Mouse (Mus musculus) R1 (cell line): ENCODE results near the gene Add2.

Experiments
- DNase-seq: peaks from one replicate; pipeline ENCODE4 v3.0.0-alpha.2; 2018; ENCODE audit warnings: low read depth, low spot score

The Add2 gene

DNA sequence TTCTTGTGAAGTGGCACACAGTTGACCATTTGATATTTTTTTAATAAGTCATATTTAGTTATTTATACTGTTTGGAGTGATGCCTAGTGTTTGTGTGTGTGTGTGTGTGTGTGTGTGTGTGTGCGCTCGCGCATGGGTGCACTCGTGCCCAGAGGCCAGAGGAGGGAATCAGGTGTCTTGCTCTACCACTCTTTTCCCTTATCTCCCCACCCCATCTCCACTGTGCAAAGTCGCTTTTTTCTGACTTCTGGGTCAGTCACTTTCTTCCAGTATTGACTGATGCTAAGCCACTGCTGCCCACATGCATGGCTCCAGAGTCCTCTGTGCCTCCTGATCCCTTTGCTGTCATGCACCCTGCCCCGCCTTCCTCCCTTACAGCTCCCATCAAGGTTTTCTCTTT, 112.8 kb downstream of the Add2 start:
- DNase-seq = no peak

DNA sequence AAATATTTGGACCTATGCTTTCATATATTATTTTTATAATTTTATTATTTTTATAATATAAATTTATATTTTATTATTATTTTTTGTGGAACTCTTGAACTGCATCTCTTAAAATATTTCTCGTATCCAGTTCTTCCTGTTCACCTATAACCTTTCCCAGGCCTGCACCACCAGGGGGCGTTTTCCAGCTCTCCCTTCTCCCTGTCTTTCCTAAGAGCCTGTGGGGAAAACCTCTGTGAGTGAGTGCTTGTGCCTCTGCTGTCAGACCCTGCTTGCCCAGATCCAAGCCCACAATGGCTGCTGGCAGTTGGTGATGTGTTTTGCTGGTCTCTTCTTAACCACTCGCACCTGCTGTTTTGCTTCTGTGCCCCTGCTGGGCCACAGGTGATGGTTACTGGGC, 113.3 kb downstream of the Add2 start:
- peak; percentile 82 for DNase-seq

DNA sequence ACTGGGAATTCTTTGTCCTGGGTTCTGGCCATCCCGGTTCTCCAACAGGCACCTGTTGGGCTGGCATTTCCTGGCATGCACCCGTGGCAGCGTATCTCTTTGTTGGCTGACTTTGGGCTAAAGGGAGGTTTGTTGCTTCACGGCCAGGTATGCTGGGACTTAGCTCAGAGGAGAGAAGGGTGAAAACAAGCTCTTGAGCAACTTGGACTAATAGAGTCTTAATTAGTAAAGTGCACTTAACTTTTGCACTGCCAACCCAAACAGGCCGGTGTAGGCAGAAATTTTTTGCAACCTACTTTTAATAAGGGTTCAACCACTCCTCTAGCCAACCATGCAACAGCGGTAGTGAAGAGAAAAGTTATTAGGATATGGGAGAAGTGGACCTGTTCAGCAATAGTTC, 116.5 kb downstream of the Add2 start:
- no peak for DNase-seq

DNA sequence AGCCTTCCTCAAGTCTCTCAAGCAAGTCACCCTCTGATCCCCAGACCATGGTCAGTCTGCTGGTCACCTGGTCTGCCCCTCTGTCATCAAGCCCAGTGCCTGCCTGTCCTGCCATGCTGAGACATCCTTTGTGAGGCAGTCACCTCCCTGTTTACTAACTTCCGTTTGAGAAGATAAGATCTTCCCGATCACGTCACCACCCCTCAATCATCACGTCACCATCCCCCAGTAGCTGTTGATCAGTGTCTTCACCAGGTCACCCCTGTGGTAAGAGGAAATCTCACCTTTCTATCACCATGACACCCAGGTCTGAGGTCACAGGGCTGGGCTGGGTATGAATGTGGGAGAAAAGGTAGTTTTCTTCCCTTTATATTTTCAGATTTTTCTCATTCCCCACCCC, 120.0 kb downstream of the Add2 start:
- no peak for DNase-seq

DNA sequence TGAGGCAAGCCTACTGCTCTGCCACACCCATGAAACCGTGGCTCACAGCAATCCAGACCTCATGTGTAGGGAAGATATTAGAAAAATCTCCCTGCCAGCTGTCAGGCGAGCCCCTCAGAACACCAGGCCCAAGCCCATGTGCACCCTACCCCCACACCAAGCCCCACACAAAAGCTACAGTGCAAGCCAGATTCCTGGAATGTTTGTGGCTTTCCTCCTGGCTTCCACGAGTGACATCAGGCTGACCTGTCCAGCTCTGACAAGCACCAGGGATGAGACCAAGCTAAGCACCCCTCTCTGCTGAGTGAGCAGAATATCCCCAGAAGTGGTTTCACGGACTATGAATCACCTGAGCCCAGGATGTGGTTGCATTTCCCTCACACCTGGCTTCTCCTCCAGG, 120.5 kb downstream of the Add2 start:
- DNase-seq = no peak

DNA sequence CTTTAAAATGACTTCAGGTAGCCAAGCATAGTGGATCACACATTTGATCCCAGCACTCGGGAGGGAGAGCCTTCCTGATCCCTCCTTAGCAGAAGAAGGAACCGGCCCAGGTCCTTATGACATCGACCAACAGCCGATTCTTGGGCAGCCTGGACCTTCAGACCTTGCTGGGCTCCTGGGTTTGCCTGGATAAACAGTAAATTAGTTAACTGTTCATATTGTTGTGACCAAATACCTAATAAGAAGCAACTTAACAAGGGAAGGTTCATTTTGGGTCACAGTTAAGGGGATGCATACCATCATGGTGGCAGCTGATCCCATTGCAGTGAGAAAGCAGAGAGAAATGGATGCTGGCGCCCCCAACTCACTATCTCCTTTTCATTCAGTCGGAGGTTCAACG, 124.2 kb downstream of the Add2 start:
- DNase-seq = no peak

DNA sequence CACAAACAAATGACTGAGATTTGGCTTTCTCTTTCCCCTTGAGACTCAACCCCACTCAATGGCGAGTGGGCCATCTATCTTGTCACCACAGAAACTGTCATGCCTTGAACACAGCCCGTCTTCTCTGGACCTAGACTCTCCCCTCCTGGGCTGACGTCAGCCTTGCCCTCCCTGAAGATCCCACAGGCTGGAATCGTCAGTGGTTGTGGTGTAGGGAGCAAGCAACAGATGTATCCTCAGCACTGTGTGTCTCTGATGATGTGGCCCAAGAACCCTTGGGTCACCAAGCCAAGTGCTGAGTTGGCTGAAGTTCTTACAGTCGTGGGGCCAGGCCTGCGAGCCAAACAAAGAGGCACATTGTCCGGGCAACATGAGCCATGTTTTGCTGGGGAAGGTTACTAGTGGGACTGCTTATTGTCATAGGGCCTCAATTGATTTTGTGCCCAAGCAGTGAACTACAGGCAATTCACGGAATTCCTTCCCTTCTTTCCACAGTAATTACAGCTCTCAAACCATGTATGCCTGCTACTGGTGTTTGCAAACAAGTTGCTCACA, 125.0 kb downstream of the Add2 start:
- DNase-seq = no peak

DNA sequence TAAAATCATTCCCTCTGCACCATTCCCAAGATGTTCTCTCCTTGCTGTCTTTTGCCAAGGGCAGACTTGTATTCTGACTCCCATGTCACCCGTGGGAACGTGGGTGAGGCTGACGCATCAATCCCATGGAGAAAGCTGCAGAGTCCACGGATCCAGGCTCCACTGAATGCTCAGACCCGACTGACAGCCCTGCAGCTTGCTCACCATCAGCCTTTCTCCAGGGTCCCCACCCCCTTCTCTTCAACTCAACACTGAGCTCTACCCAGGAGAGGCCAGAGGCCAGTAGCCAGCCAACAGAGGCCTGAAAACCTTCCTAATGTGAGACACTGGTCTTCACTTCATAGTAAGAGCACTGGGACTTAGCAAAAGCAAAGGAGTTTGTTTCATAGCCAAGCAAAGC, 125.5 kb downstream of the Add2 start:
- DNase-seq = no peak

DNA sequence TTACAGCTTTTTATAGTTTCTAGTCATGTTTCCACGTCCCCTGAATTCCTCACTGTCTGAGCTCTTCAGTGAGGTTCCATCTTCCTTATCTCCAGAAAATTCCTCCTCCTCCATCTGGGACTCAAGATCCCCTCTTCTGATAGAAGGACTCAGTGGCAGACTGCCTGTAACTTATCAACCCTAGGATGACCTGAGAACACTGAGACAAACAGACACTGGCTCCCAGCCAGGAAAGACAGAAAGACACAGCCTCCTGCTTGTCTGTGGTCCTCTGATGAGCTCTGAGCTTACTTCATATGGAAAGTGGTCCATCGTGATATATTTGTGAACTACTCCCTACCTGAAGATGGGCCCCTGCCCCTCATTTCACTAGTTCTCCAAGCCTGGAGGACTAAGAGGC, 126.0 kb downstream of the Add2 start:
- DNase-seq = no peak

DNA sequence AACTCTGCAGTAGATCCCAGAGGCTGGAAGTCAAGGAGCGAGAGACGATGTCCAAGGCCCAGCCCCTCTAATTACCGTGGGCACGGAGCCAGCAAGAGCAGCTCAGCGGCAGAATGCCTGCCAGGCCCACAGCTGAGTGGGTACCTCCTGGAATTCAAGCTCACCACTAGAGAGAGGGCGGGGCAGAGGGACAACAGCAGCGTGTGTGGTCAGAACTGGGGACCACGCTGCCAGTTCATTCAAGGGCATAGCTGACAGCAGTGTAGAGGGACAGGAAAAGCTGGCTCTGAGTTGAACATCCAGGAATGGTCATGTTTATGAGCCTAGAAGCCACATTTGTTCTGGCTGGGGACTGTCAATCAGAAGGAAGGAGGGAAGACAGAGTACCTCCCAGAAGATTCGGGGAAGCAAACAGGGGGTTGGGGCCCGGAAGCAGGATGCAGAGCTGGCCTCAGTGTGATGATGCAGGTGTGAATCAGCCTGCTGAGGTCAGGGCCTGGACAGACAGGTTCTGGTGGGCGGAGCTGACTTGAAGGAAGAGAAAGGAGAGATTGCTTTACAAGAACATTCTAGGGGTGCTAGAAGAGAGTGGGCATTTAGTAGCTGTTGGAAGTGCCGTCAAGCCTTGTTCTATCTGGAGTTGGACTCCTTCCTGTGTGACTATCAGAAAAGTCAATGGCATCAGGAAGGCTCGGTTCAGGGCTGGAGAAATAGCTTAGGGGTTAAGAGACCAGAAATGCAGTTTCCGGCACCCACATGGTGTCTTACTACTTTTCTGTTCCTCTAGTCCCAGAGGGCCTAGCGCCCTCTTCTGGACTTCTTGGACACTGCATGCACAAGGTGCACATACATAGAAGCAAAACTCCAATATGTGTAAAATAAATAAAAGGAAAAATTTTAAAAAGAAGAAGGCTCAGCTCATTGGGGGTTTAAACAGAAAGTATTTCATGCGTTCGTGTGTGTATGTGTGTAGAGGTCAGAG, 129.1 kb downstream of the Add2 start:
- peak; percentile 62 for DNase-seq

DNA sequence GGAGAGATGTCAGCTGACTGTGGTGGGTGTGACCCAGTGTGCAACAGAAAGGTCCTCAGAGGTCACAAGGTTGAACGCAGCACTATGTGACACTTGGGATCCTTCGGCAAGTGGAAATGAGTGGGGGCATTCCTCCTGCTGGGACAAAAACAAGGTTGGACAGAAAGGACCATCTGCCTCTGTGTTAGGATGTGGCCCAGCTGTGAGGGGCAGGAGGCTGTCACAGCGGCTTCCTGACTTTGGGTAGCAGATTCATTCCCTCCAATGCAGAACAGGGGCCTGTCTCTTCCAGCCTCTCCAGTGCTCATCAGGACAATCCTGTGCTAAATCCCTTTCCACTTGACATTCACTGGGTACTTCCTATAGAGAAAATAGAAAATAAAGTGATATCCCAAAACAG, 132.4 kb downstream of the Add2 start:
- no peak for DNase-seq

DNA sequence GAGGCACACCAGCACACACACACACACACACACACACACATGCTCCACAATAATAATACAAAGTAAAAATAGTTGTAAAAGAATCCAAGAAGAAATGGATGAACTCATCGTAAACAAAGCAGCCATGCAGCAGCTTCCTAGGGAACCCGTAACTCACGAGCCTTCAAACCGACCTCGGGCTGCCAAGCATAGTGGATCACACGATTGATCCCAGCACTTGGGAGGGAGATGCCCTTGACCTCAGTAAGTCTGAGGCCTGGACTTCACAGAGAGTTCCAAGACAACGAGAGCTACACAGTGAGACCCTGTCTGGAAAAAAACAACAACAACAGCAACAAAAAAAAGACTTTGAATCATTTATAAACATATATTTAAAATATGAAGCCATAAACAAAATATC, 133.1 kb downstream of the Add2 start:
- DNase-seq = no peak

DNA sequence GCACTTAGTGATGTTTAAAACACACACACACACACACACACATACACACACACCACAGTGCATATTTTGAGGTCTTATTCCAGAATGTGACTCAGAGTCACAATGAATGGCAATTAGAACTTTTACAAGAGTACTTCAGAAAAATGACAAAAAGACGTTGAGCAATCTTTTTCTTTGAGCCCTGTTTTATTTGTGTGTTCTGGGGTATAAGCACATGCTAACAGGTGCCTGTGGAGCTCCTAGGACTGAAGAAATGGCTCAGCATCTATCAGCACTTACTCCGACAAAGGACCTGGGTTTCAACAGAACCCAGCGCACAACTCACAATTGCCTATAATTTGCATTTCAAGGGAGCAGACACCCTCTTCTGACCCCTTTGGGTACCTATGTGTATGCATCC, 135.5 kb downstream of the Add2 start:
- DNase-seq = no peak

DNA sequence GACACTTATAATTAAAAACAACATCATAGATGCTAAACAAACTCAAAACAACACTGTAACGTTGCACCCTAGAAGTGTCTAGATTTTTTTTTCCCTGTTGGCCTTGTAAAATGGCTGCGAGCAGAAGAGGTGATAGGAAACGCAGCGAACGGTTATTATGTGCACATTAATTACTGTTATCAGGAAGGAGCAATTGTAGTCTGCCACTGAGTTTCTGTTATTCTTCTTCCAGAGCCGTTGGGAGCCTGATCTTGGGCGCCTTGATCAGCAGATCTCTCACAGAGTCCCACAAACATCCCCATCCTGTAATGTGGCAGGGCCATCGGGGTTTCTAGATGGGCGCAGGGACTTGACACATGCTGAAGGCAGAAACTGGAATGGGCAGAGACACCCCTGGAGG, 137.9 kb downstream of the Add2 start:
- no peak for DNase-seq

DNA sequence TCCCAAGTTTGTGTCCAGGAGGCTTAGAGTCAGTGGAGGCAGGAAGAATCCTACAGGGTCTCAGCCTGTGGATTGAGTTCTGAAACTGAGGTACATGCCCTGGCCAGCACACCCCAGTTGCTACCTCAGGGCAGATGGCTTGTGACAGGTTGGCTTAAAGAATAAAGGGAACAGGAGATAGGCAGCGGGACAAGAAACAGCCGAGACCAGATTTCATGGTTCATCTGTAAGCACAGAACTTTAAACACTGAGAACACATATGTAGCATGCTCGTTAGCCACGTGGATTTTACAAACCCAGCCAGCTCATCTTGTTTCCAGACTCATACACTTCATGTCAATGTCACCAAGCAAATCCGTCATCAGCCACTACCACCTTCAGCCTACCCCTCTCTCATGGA, 139.4 kb downstream of the Add2 start:
- no peak for DNase-seq

DNA sequence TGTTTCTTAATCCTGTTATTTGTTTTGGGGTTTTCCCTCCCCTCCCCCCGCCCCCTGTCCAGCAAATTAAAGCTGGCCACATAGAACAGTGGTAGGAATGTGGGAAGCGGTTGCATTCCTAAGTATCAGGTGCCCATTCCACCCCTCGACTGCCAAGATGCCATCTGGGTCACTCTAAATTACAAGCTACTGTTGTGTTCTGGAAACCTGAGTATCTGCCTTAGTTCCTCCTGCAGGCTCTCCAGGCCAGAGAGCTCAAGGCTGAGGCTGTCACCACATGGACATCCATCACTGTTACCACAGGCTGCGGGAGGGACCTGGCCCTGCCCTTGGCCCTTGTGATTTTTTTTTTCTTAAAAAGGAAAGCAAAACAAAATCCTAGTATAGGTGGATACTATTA, 140.7 kb downstream of the Add2 start:
- DNase-seq = no peak
